Mouse (Mus musculus): Measurements from ENCODE around the gene Rnf34.

DNA sequence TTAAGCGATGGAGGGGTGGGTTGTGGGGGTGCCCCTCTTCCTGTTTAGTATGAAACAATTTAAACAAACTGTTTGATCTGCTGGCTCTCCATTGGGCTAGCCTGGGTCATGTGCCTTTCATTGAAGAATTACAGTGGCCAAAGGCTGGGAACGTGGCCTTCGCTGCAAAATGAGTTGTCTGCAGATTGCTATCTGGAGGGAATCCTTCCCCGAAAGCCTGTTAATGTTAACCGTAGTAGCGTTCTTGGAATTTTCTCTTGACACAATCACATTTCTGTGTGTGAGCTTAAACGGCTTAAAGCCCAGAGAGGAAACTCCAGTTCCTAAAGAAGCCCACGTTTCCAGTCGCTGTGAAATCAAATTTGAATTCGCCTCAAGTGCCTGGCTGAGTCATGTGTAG, 16.9 kb upstream of the Rnf34 start:
- TF ChIP-seq POLR2A (IDR thresholded peaks at IDR 0.05; ENCODE audit: borderline replicate concordance, low read depth, low read length), result no peak
- TF ChIP-seq CTCF (IDR thresholded peaks at IDR 0.05; ENCODE audit: low read depth, low read length), result no peak

Measured in bone marrow macrophage, adult 2 months (primary cell).